Mouse (Mus musculus): ENCODE measurements around the gene Chil1.

- TF ChIP-seq CTCF (IDR thresholded peaks at IDR 0.05; ENCODE audit: control insufficient read depth, insufficient read depth, insufficient read length) (no peak), MAX (IDR thresholded peaks at IDR 0.05) (no peak), USF1 (IDR thresholded peaks at IDR 0.05; ENCODE audit: low read depth) (no peak)
Measured at GRCm38 (mm10) chr1:134163476-134163875, 18.5 kb upstream of the Chil1 start.
